Mouse (Mus musculus): ENCODE results near the gene Angptl2.

The Angptl2 gene

DNA sequence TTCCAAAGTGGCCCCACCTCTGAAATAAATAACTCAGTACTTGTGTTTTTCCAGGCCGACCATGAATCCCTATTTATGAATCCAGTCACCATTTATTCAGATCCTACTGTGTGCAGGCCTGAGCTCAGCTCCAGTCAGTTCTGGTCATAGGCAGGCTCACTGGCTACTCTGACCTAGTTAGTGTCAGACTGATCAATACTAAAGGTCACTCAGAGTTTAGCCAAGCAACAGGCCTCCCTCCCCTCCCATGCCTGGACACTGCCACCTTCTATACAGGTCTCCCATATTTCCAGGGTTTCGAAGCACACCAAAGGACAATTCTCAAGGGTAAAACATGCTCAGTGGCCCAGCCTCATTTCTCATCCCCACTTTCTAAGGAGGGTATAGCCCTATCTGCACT, 54.7 kb downstream of the Angptl2 start:
- no peak for DNase-seq (ENCODE audit: low read depth)

DNA sequence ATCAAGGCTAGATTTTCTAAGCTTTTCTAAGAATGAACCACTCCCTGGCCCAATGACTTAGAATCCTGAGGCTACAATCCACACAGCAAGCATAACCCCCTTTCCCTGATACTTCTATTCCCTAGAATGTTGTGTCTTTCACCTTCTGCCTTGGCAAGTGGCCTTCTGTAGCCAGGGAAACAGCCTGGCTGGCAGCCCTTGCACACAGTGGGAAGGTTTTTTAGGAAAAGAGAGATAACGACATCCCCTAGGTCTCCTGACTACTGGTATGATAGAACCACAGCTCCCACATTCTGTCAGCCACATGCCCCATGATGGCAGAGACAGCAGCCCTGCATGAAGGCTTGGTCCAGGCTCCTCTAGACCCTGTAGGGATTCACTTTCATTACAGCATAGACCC, 55.6 kb downstream of the Angptl2 start:
- DNase-seq (ENCODE audit: low read depth) = no peak

- DNase-seq (ENCODE audit: low read depth) = no peak
Measured at GRCm38 (mm10) chr2:33272665-33273439, 57.0 kb downstream of the Angptl2 start.

- DNase-seq (ENCODE audit: low read depth) = no peak
Measured at GRCm38 (mm10) chr2:33274719-33275490, 59.0 kb downstream of the Angptl2 start.

- no peak for DNase-seq (ENCODE audit: low read depth)
Measured at GRCm38 (mm10) chr2:33279758-33280157, 63.9 kb downstream of the Angptl2 start.

GRCm38 (mm10) chr2:33280525-33280924, 64.7 kb downstream of the Angptl2 start:
- no peak for DNase-seq (ENCODE audit: low read depth)

GRCm38 (mm10) chr2:33281807-33282206, 65.9 kb downstream of the Angptl2 start:
- DNase-seq (ENCODE audit: low read depth) = no peak

DNA sequence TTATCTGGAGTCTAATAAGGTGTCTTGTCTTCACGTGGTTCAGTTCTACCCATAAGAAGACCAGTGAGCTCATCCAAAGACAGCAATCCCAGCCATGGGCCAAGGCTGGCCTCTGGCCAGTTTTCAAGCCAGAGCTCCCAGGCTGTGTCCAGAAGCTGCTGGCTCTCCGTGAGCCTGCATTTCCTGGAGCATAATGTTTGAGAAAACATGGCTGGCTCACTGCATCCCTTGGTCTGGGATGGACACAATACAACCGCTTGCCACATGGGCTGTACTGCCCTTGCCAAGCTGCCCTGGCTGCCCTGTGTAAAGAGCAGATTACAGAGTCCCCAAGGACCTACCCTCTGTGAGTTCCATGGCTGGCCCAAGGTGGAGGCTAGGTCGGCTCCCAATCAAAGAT, 67.0 kb downstream of the Angptl2 start:
- no peak for DNase-seq (ENCODE audit: low read depth)

- no peak for DNase-seq (ENCODE audit: low read depth)
Measured at GRCm38 (mm10) chr2:33283674-33284073, 67.8 kb downstream of the Angptl2 start.

- DNase-seq (ENCODE audit: low read depth) = no peak
Measured at GRCm38 (mm10) chr2:33288837-33289236, 73.0 kb downstream of the Angptl2 start.

- DNase-seq (ENCODE audit: low read depth) = no peak
Measured at GRCm38 (mm10) chr2:33290491-33290890, 74.6 kb downstream of the Angptl2 start.

- DNase-seq (ENCODE audit: low read depth) = no peak
Measured at GRCm38 (mm10) chr2:33292057-33292456, 76.2 kb downstream of the Angptl2 start.

GRCm38 (mm10) chr2:33295115-33295514, 79.2 kb downstream of the Angptl2 start:
- no peak for DNase-seq (ENCODE audit: low read depth)
